Mouse (Mus musculus) naive thymus-derived CD4-positive, alpha-beta T cell, adult 2 months (primary cell): ENCODE measurements around the gene Crim1.

ENCODE experiments used
- DNase-seq: peaks from one replicate; pipeline ENCODE4 v3.0.0-alpha.2; 2011; ENCODE audit warnings: low read depth

Crim1 gene

DNA sequence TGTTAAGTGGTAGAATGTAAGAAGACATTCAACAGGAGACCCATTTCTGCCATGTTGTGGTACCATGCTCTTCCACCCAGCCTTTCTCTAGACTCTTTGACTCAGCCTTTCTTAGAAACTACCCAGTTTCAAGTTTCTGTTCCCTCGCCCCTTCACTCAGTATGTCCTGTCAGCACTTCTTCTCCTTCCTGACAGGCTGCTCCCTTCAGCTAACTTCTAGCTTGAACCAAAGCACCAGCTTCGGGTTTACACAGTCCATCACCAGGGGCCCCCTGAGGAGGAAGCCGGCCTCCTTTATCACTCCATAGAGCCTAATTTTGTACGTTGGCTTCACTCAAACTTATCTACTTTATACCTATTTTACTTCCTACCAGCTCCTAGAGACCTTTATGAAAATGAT lies 219.2 kb downstream of the Crim1 start:
- DNase-seq, result no peak

DNA sequence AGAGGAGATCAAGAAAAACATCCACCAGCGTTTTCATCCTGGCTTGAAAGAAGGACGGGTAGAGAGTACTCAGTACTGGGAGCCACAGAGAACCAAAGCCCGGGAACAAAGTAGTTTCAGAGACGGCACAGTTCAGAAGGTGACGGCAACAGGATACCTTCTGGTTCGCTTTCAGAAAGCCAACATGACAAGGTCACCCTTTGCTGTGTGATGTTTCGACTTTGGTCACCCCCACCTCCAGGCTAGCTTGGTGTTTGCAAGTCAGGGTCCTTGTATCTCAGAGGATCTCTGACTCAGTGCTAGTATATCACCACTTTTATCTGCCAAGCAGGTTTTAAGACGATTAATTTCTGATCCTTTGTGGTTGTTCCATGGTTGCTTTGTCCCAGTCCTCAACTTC lies 225.0 kb downstream of the Crim1 start:
- DNase-seq, result no peak
